Mouse (Mus musculus) urinary bladder, adult 18-20 months (tissue): ENCODE results near the gene Gm13057.
"Not testable (repeated sequence)": the region's sequence is repeated elsewhere in the genome, so short reads cannot be mapped to it uniquely, and the experiment has no call there.

ENCODE experiments used
- DNase-seq, 2 experiments: peaks; one replicate each; pipeline ENCODE4 v3.0.0; 2022; ENCODE audit warnings: low spot score in 2 of 2, mixed read lengths in 2 of 2

Gene Gm13057

DNA sequence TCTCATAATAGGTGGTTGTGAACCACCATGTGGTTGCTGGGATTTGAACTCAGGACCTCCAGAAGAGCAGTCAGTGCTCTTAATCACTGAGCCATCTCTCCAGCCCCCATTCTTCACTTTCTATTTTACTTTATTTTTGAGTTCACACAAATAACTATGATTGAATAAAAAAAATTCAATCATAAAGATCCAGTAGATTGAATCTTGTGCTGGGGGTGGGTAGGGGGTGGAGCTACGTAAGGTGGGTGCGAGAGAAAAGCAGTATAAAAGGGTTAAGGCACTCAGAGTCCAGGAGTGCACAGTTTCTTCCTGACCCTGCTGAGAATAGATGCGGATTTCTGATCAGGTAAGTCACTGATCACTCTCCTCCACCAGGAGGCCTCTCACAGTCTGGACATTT is at the start of gene Gm13057, which contains the start of gene BC080695:
Gm13057 (plus strand) TSS at position 310 of the 400 bp plus-strand sequence.
BC080695 (plus strand) TSS at position 301 of the 400 bp plus-strand sequence.
- DNase-seq, result not testable (repeated sequence)

DNA sequence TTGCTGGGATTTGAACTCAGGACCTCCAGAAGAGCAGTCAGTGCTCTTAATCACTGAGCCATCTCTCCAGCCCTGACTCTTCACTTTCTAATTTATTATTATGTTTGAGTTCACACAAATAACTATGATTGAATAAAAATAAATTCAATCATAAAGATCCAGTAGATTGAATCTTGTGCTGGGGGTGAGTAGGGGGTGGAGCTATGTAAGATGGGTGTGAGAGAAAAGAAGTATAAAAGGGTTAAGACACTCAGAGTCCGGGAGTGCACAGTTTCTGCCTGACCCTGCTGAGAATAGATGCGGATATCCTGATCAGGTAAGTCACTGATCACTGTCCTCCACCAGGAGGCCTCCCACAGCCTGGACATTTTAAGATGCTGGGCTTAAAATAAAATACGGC is 40.5 kb upstream of the Gm13057 start, which contains the start of gene Gm13043:
Gm13043 (plus strand) TSS at position 301 of the 400 bp plus-strand sequence.
- no peak for DNase-seq

DNA sequence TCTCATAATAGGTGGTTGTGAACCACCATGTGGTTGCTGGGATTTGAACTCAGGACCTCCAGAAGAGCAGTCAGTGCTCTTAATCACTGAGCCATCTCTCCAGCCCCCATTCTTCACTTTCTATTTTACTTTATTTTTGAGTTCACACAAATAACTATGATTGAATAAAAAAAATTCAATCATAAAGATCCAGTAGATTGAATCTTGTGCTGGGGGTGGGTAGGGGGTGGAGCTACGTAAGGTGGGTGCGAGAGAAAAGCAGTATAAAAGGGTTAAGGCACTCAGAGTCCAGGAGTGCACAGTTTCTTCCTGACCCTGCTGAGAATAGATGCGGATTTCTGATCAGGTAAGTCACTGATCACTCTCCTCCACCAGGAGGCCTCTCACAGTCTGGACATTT is 15.9 kb upstream of the Gm13057 start, which contains the start of gene Gm13040:
Gm13040 (plus strand) TSS at position 301 of the 400 bp plus-strand sequence.
- not testable (repeated sequence) for DNase-seq
